Mouse (Mus musculus) midbrain, embryonic 12.5 days (tissue): ENCODE results near the gene Olfr1413. TPM values are rescaled to one million over a fixed set of nuclear protein-coding genes. Genes with fewer than 3 reads are reported as not detected.

Source experiments
- ATAC-seq: fragments of 200-750 bp; cut with Nextera tagmentation; 2 replicates; pipeline ENCODE4 v1.8.0; 2017; ENCODE audit warnings: low read depth, moderate TSS enrichment, moderate library complexity; ENCODE audit not compliant: low FRiP score
- H3K27ac ChIP-seq: fragments of 300-500 bp; sonication (generic); replicated peaks from 2 replicates; pipeline ENCODE4 v1.5.1; 2016; ENCODE audit warnings: mild to moderate bottlenecking
- H3K27me3 ChIP-seq: fragments of 300-500 bp; sonication (generic); 2 replicates; pipeline ENCODE4 v1.6.1; 2016; ENCODE audit warnings: mild to moderate bottlenecking
- H3K36me3 ChIP-seq: fragments of 300-500 bp; sonication (generic); 2 replicates; pipeline ENCODE4 v1.6.1; 2016
- H3K4me1 ChIP-seq: fragments of 300-500 bp; sonication (generic); 2 replicates; pipeline ENCODE4 v1.6.1; 2016
- H3K4me2 ChIP-seq: fragments of 300-500 bp; sonication (generic); replicated peaks from 2 replicates; pipeline ENCODE4 v1.6.1; 2016; ENCODE audit warnings: mild to moderate bottlenecking, moderate library complexity
- H3K4me3 ChIP-seq: fragments of 300-500 bp; sonication (generic); 2 replicates; pipeline ENCODE4 v1.5.1; 2016; ENCODE audit warnings: mild to moderate bottlenecking
- H3K9ac ChIP-seq: fragments of 300-500 bp; sonication (generic); replicated peaks from 2 replicates; pipeline ENCODE4 v1.6.1; 2016; ENCODE audit warnings: mild to moderate bottlenecking, moderate library complexity
- H3K9me3 ChIP-seq: fragments of 300-500 bp; sonication (generic); 2 replicates; pipeline ENCODE4 v1.6.1; 2016; ENCODE audit warnings: mild to moderate bottlenecking
- whole genome bisulfite sequencing: fragments of 180-500 bp; shearing (Covaris S2); methylation state at CpG from one replicate; pipeline ENCODE4 v1.1.7; 2016; 5-methylcytosine and 5-hydroxymethylcytosine counted together
- polyA plus RNA-seq: library from polyadenylated mRNA; unstranded; fragments of >200 nt; fragmentation: Nextera tagmentation; extraction: Ambion mirVana; gene quantifications from 2 replicates; pipeline ENCODE4 v1.2.1, GENCODE M21; 2016

Gene Olfr1413
- polyA plus RNA-seq, 1 experiment from 2014 or later = not detected

DNA sequence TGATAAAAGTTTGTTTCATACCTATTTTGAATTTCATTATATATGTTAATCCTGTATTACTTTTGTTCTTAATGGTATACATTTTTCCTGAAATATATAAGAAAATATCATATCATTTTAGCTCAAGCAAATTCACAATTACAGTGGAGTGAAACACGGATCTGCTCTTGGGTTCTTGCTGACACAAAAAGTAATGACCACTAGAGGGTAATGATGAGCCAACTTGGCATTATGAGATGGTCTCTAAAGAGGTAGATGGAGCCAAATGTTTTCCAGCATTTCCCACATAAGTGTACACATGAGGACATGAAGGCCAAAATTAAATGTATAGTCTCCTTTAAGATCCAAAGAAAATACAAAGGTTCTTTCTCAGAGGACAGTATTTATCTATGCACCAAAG lies 43.4 kb downstream of the Olfr1413 start:
- WGBS = 8% methylated on average over 1 of the region's 1 CpGs
- H3K27me3 ChIP-seq = peaks cover 11% of the 10 kb centered on the region; the same call in 1 of the 2 replicates
- H3K9me3 ChIP-seq = no peaks in the 10 kb centered on the region
- no peak overlapping the region for H3K4me3 ChIP-seq
- no peak overlapping the region for H3K9ac ChIP-seq
- H3K4me1 ChIP-seq = no peaks in the 10 kb centered on the region
- no peak overlapping the region for H3K4me2 ChIP-seq
- no peaks in the 10 kb centered on the region for H3K36me3 ChIP-seq
- no peak for ATAC-seq
- H3K27ac ChIP-seq = no peak overlapping the region

DNA sequence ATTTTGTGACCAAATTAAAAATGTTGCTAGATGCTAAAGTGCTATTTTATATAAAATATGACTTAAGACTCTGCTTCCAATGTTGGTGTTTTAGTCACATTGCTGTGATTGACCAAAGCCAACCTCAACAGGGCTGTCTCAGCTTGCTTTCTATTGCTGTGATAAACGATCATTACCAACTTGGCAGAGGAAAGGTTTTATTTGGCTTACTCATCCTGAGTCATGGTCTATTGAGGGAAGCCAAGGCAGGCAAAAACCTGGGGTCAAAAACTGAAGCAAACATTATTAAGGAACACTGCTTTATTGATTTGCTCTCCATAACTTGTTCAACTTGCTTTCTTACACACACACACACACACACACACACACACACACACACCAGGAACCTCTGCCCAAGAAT lies 44.9 kb downstream of the Olfr1413 start:
- ATAC-seq = no peak
- WGBS = 80% methylated on average over 1 of the region's 1 CpGs
- Histone ChIP-seq H3K9me3 (no peaks in the 10 kb centered on the region), H3K4me3 (no peak overlapping the region), H3K27ac (no peak overlapping the region), H3K9ac (no peak overlapping the region), H3K4me2 (no peak overlapping the region), H3K27me3 (peaks cover 5% of the 10 kb centered on the region; the same call in 1 of the 2 replicates), H3K4me1 (no peaks in the 10 kb centered on the region), H3K36me3 (no peaks in the 10 kb centered on the region)

DNA sequence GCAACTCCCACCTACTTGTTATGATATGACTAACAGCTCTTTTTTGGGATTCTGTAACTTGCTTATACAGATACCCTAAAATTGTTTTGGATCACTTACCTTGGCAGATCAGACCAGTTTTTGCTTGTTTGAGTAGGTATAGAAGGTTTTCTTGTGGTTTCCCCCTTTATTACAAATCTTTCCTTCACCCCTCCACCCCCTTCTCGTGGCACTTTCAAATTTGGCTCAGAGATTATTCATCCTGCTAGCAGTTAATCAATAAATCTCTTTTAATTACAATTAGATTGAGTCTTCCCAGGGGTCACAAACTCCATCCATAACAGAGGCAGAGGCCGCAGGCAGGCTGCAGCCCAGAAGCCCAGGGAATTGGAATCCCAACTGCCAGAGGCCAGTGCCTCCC lies 46.4 kb downstream of the Olfr1413 start, which contains the start of gene Olfr12:
Olfr12 (plus strand) TSS at position 301 of the 400 bp plus-strand sequence.
- no peak within 1 kb of the TSS for H3K4me3 ChIP-seq
- no peak within 1 kb of the TSS for H3K9ac ChIP-seq
- no peaks in the 10 kb centered on the region for H3K4me1 ChIP-seq
- H3K9me3 ChIP-seq = no peaks in the 10 kb centered on the region
- no peak within 1 kb of the TSS for H3K27ac ChIP-seq
- no peaks in the 10 kb centered on the region for H3K27me3 ChIP-seq
- H3K4me2 ChIP-seq = no peak within 1 kb of the TSS
- no peaks in the 10 kb centered on the region for H3K36me3 ChIP-seq
- WGBS = 74% methylated on average over 2 of the region's 2 CpGs
- ATAC-seq = no peak

DNA sequence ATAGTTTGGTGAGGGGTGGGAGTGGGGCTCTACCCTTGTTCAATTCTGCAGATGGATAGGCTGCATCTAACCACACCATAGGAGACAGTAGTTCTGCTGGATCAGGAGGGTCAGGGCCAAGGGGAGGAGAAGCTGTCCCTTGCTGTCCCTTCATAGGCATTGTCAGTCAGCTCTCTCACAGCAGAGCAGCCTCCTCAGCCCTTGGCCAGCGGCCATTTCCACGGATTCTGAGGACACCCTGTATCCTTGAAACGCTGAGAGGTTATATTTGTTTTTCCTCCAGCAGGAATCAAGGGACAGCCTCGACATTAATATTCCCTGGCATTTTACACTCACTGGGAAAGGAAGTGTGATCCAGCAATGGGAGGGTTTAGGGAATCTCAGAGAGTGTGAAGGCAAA lies 47.2 kb downstream of the Olfr1413 start:
- Histone ChIP-seq H3K9ac (no peak overlapping the region), H3K27me3 (no peaks in the 10 kb centered on the region), H3K4me1 (no peaks in the 10 kb centered on the region), H3K4me3 (no peak overlapping the region), H3K9me3 (no peaks in the 10 kb centered on the region), H3K4me2 (no peak overlapping the region), H3K27ac (no peak overlapping the region), H3K36me3 (no peaks in the 10 kb centered on the region)
- ATAC-seq = no peak
- 65% methylated on average over 4 of the region's 4 CpGs for WGBS

Other genes starting within 250 kb of the Olfr1413 start
- 225 and 246 TPM in 2 replicates for gene Ndufa10, start 97.5 kb upstream of the Olfr1413 start, polyA plus RNA-seq
- not detected in 2 replicates for gene Olfr1416, start 86.2 kb upstream of the Olfr1413 start, polyA plus RNA-seq
- gene Olfr1415, start 75.2 kb upstream of the Olfr1413 start, polyA plus RNA-seq = not detected in 2 replicates
- gene Olfr1414, start 52.7 kb upstream of the Olfr1413 start, polyA plus RNA-seq = not detected in 2 replicates
- gene Olfr1412, start 14.5 kb downstream of the Olfr1413 start, polyA plus RNA-seq = not detected in 2 replicates
- gene Olfr1411, start 23.1 kb downstream of the Olfr1413 start, polyA plus RNA-seq = not detected in 2 replicates
- not detected in 2 replicates for gene Olfr1410, start 34.5 kb downstream of the Olfr1413 start, polyA plus RNA-seq
- gene Olfr12, start 46.5 kb downstream of the Olfr1413 start, polyA plus RNA-seq = 0.10 TPM in 1 of 2 replicates, not detected in the other
- 389 and 410 TPM in 2 replicates for gene Cops9, start 70.7 kb downstream of the Olfr1413 start, polyA plus RNA-seq
- not detected in 2 replicates for gene Otos, start 77.5 kb downstream of the Olfr1413 start, polyA plus RNA-seq